Mouse (Mus musculus) left cerebral cortex, postnatal 14 days (tissue): ENCODE data around the gene Dok3. TPM values are rescaled to one million over a fixed set of nuclear protein-coding genes. Genes with fewer than 3 reads are reported as not detected.
A peak's percentile ranks its signal among the peaks of the same experiment; 100 is the strongest.
"Not testable (repeated sequence)": the region's sequence is repeated elsewhere in the genome, so short reads cannot be mapped to it uniquely, and the experiment has no call there.

Source experiments
- DNase-seq, 2 experiments: peaks; one replicate each; pipeline ENCODE4 v3.0.0; 2021 to 2022; ENCODE audit warnings: low spot score in 2 of 2, mixed read lengths in 1 of 2
- intact Hi-C: fragments of 180-260 bp; cut with DNase I; formaldehyde crosslinking; loops from one replicate; pipeline ENCODE4 v1.15.1; 2025
- long read RNA-seq, 2 experiments: library from polyadenylated mRNA; stranded (forward); transcript quantifications; one replicate each; pipeline ENCODE4 v2.0.0; 2021
- total RNA-seq, 2 experiments: library from RNA; stranded (reverse); gene quantifications; 2 replicates each; pipeline ENCODE4 v1.2.3; 2021

Gene Dok3
- total RNA-seq: 1 to 10 TPM; 6.2 to 7.9 TPM
- long read RNA-seq, experiment 1, partial matches to known transcripts: 0 of 2 reads
- long read RNA-seq, experiment 1, other reads (novel, unspliced or antisense): 0 of 2 reads
- long read RNA-seq, experiment 2, partial matches to known transcripts: 0 of 4 reads
- long read RNA-seq, experiment 2, other reads (novel, unspliced or antisense): 1 of 4 reads

- no peak for DNase-seq
- intact Hi-C loops: no loop called here
Observed at GRCm38 (mm10) chr13:55529198-55529915, at the start of gene Dok3. Gene Dok3, minus strand, starts transcription at chr13:55529296.

GRCm38 (mm10) chr13:55578086-55578485 lies 49.0 kb upstream of the Dok3 start:
- no peak for DNase-seq
- intact Hi-C loops: no loop called here

- intact Hi-C loops, DNase-seq: not testable (repeated sequence)
Observed at GRCm38 (mm10) chr13:55576872-55577271, 47.8 kb upstream of the Dok3 start.

- no peak for DNase-seq
- intact Hi-C loops: no loop called here
Observed at GRCm38 (mm10) chr13:55575932-55576331, 46.8 kb upstream of the Dok3 start.

GRCm38 (mm10) chr13:55574321-55574720 lies 45.2 kb upstream of the Dok3 start:
- intact Hi-C loops: no loop called here
- peak in 1 of 2 experiments; percentile 45 for DNase-seq

GRCm38 (mm10) chr13:55573432-55573831 lies 44.3 kb upstream of the Dok3 start, which contains the start of gene Tmed9:
Gene Tmed9, plus strand, starts transcription at chr13:55573732.
- intact Hi-C loops: no loop called here
- DNase-seq: no peak

GRCm38 (mm10) chr13:55571977-55572376 lies 42.9 kb upstream of the Dok3 start:
- intact Hi-C loops: no loop called here
- no peak for DNase-seq

- DNase-seq: peak; percentile 94 to 95
- intact Hi-C loops: no loop called here
Observed at GRCm38 (mm10) chr13:55571027-55571751, 42.1 kb upstream of the Dok3 start, which contains the start of gene Fam193b. Gene Fam193b, minus strand, starts transcription at chr13:55571120.

GRCm38 (mm10) chr13:55570286-55570973 lies 41.3 kb upstream of the Dok3 start:
- peak; percentile 26 to 37 for DNase-seq
- intact Hi-C loops: no loop called here

GRCm38 (mm10) chr13:55569726-55570285 lies 40.7 kb upstream of the Dok3 start:
- DNase-seq: peak in 1 of 2 experiments; percentile 45
- intact Hi-C loops: no loop called here

GRCm38 (mm10) chr13:55568524-55568923 lies 39.4 kb upstream of the Dok3 start:
- DNase-seq, intact Hi-C loops: not testable (repeated sequence)

- no peak for DNase-seq
- intact Hi-C loops: no loop called here
Observed at GRCm38 (mm10) chr13:55567949-55568348, 38.9 kb upstream of the Dok3 start.

- intact Hi-C loops: no loop called here
- no peak for DNase-seq
Observed at GRCm38 (mm10) chr13:55567001-55567400, 37.9 kb upstream of the Dok3 start.

- intact Hi-C loops: no loop called here
- DNase-seq: no peak
Observed at GRCm38 (mm10) chr13:55563266-55563879, 34.3 kb upstream of the Dok3 start.

GRCm38 (mm10) chr13:55557499-55557898 lies 28.4 kb upstream of the Dok3 start:
- intact Hi-C loops: no loop called here
- DNase-seq: no peak

- no peak for DNase-seq
- intact Hi-C loops: no loop called here
Observed at GRCm38 (mm10) chr13:55555921-55556320, 26.8 kb upstream of the Dok3 start.

- DNase-seq: no peak
- intact Hi-C loops: no loop called here
Observed at GRCm38 (mm10) chr13:55549061-55549460, 20.0 kb upstream of the Dok3 start.

- intact Hi-C loops: no loop called here
- DNase-seq: no peak
Observed at GRCm38 (mm10) chr13:55548426-55548825, 19.3 kb upstream of the Dok3 start.

- no peak for DNase-seq
- intact Hi-C loops: no loop called here
Observed at GRCm38 (mm10) chr13:55547916-55548315, 18.8 kb upstream of the Dok3 start.
